Mouse (Mus musculus) G1E (cell line): ENCODE measurements around the gene Ccdc77.

Experiments
- CTCF ChIP-seq: IDR thresholded peaks from 2 replicates; pipeline ENCODE4 v1.5.1; 2012; ENCODE audit warnings: low read depth, low read length, inconsistent platforms, mixed read lengths
- GATA1 ChIP-seq: IDR thresholded peaks from 2 replicates; pipeline ENCODE4 v1.6.1; 2012; ENCODE audit warnings: borderline replicate concordance, low read length, inconsistent platforms, mixed read lengths
- GATA2 ChIP-seq: IDR thresholded peaks from 2 replicates; pipeline ENCODE4 v1.6.1; 2012; ENCODE audit warnings: low read depth, low read length, inconsistent platforms, borderline replicate concordance
- POLR2AphosphoS5 ChIP-seq: IDR thresholded peaks from 2 replicates; pipeline ENCODE4 v1.6.1; 2012; ENCODE audit warnings: low read depth, low read length, inconsistent platforms; ENCODE audit not compliant: insufficient replicate concordance
- TAL1 ChIP-seq: conservative IDR thresholded peaks from 2 replicates; pipeline ENCODE4 v1.6.1; 2012; ENCODE audit warnings: low read depth, low read length, inconsistent platforms, mixed read lengths

GRCm38 (mm10) chr6:120343992-120344391, 20.2 kb downstream of the Ccdc77 start:
- TF ChIP-seq POLR2AphosphoS5, result no peak
- no peak for TF ChIP-seq CTCF
- no peak for TF ChIP-seq GATA1
- no peak for TF ChIP-seq GATA2
- no peak for TF ChIP-seq TAL1
